In genomic region chr13:75114007-75114424, GRCm38 (mm10) we compare ENCODE assay signal across 17 mouse cellular contexts. TPM values are rescaled to one million over a fixed set of nuclear protein-coding genes. Genes with fewer than 3 reads are reported as not detected.
A peak's percentile ranks its signal among the peaks of the same experiment; 100 is the strongest.
DNase-seq lines count a peak whose midpoint lies in the region.
"Had no signal": no experiment of that assay in that cellular context is flagged by ENCODE, and none has a peak within 500 bp of the region (broad histone marks: within the 10 kb centered on the region; RNA-seq: fewer than 3 reads in every experiment).

No protein-coding gene starts in this region.

- intact Hi-C loops in left cerebral cortex, postnatal 25 days (cut with DNase I) = loop anchor here (2.0 kb wide), 1 partner anchor 23 kb away; no protein-coding TSS in a partner anchor

- DNase-seq in layer of hippocampus, adult 11-12 months (ENCODE audit: low spot score) = peak; percentile 8
- no peak for DNase-seq in layer of hippocampus, postnatal 10 days (ENCODE audit: low spot score in 2 of 2)
- DNase-seq in right cerebral cortex, adult 2 months (ENCODE audit: low spot score in 2 of 2) = peak; percentile 31 to 44
- no peak for DNase-seq in right cerebral cortex, postnatal 14 days
- peak; percentile 34 to 84 for DNase-seq in left cerebral cortex, postnatal 25 days (ENCODE audit: low spot score in 2 of 2)
- no peak for DNase-seq in heart, adult 8-10 months (ENCODE audit: low spot score)
- DNase-seq in adrenal gland, adult (ENCODE audit: inconsistent age in 2 of 2, low spot score in 1 of 2) = no peak
- no peak for DNase-seq in thymus, postnatal 14 days
- DNase-seq: adrenal gland, adult 2 months; cerebellum, adult 11-12 months; cerebellum, postnatal 14 days; gastrocnemius, postnatal 36 days; heart, postnatal 4 days; kidney, adult 8-10 months; kidney, postnatal 10 days; thymus, postnatal 36 days had no signal

RNA-seq across cellular contexts. Expression of gene Pcsk1, which starts 24.4 kb away (rescaled TPM):
- total RNA-seq in layer of hippocampus, postnatal 10 days (2021) = 10 to 100 TPM; 22.7 to 25.2 TPM
- 10 to 100 TPM; 36.7 to 48.5 TPM for total RNA-seq in left cerebral cortex, postnatal 25 days (2021)
- total RNA-seq in heart, adult 8-10 months (2022) = under 1 TPM; 0.06 to 0.19 (median 0.11) TPM
- total RNA-seq: liver, adult 2 months had no signal

Comparison
In these comparisons a context has a peak if more than half of its experiments do, and no peak if none do; other contexts are left out.
1. DNase-seq: peak in layer of hippocampus, adult 11-12 months (single experiment), right cerebral cortex, adult 2 months (2 of 2) and left cerebral cortex, postnatal 25 days (2 of 2); none in layer of hippocampus, postnatal 10 days (0 of 2), right cerebral cortex, postnatal 14 days (single experiment), heart, adult 8-10 months (single experiment), adrenal gland, adult (0 of 2) and thymus, postnatal 14 days (single experiment).
2. RNA of gene Pcsk1, which starts 24.4 kb away (total RNA-seq): 36.7 to 48.5 TPM in left cerebral cortex, postnatal 25 days and 22.7 to 25.2 TPM in layer of hippocampus, postnatal 10 days; 0.06 to 0.19 TPM in heart, adult 8-10 months; every median in the first group is over 10 times any median in the second.